Mouse (Mus musculus) gastrocnemius, postnatal 10 days (tissue): Measurements from ENCODE around the gene Cdkal1. TPM values are rescaled to one million over a fixed set of nuclear protein-coding genes. Genes with fewer than 3 reads are reported as not detected.

Experiments used
- DNase-seq: peaks from one replicate; pipeline ENCODE4 v3.0.0; 2021; ENCODE audit warnings: mixed read lengths
- long read RNA-seq, 2 experiments: library from polyadenylated mRNA; stranded (forward); transcript quantifications; one replicate each; pipeline ENCODE4 v2.0.0; 2021
- total RNA-seq, 2 experiments: library from RNA; stranded (reverse); gene quantifications; 2 replicates each; pipeline ENCODE4 v1.2.3; 2021

Gene Cdkal1
- 10 to 100 TPM; 28.5 to 29.4 TPM for total RNA-seq
- long read RNA-seq, experiment 1, transcript Cdkal1-201 (16 exons, 2,629 nt), result major isoform, 27 of 35 reads
- long read RNA-seq, experiment 1, partial matches to known transcripts, result 1 of 35 reads
- long read RNA-seq, experiment 1, other reads (novel, unspliced or antisense), result 7 of 35 reads
- long read RNA-seq, experiment 2, transcript Cdkal1-201 (16 exons, 2,629 nt), result major isoform, 32 of 42 reads
- long read RNA-seq, experiment 2, partial matches to known transcripts, result 4 of 42 reads
- long read RNA-seq, experiment 2, other reads (novel, unspliced or antisense), result 6 of 42 reads

GRCm38 (mm10) chr13:29855281-29856031, at the start of gene Cdkal1:
TSS of gene Cdkal1 (minus strand) at chr13:29855674.
- peak; percentile 86 for DNase-seq

GRCm38 (mm10) chr13:29903341-29903740, 47.9 kb upstream of the Cdkal1 start:
- no peak for DNase-seq

- DNase-seq, result no peak
Observed at GRCm38 (mm10) chr13:29902676-29903075, 47.2 kb upstream of the Cdkal1 start.

- DNase-seq, result no peak
Observed at GRCm38 (mm10) chr13:29901641-29902040, 46.2 kb upstream of the Cdkal1 start.

GRCm38 (mm10) chr13:29866780-29867179, 11.3 kb upstream of the Cdkal1 start:
- DNase-seq, result no peak

DNA sequence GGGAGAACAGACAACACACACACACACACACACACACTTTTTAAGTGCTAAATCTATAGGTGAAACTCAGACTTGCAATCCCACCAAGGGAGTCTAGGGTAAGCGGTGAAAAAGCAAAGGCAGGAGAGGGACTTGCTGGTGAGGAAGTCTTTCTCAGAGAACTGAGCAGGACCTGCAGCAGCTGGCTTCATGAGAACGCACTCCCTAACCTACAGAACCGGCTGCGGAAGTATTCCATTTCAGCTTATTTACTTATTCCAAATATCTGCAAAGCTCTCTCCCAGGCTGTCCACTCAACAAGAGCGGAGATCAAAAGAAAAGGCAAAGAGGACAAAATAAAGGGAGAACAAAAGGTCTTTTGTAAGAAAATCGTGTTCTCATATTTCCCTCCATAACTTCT, 8.9 kb upstream of the Cdkal1 start:
- no peak for DNase-seq

GRCm38 (mm10) chr13:29860087-29860486, 4.6 kb upstream of the Cdkal1 start:
- no peak for DNase-seq

DNA sequence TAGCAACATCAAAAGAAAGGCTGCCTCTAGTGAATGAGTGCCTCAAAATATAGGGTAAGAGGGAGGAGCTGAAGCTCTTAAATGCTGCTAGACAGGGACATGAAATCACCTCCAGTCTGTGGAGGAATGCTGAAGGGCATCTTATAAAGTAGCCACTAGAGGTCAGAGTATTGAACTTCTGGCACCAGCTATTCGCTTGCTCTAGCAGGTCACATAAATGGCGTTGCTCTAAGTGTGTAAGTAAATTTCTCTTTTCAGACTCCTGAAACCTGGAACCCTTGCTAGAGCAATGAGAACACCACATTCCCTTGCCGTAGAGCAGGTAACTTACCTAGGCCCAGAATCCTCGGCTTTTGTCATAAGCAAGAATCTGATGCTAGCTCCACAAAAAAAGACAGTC, 2.0 kb upstream of the Cdkal1 start:
- no peak for DNase-seq

GRCm38 (mm10) chr13:29854876-29855275, 598 bp downstream of the Cdkal1 start:
- no peak for DNase-seq

DNA sequence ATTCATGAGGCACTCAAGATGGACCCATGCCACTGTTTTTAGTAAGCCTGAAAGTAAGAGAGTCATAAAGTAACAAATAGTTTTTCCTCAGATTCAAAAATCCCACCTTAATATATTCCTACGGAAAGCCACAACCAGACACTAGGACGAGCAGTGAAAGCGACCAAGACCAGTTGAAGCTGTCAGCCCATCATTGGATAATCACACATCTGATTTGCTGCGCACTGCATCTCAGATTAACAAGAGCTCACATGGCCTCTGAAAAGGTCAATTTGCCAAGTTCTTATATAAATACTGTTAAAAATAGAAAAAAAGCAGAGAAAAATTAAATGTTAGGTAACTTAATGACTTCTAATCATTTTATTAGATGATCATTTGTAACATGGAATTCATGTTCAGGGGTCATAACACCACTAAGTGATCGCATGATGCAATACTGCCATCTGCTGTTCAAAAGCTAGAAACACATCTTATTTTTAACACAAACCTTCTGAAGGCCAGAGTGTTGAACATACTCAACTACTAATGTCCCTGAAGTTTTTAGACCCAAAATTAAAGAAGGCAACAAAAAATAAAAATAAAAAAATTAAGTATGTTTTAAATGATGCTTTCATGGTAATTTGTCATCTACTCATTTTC, 16.9 kb downstream of the Cdkal1 start:
- DNase-seq, result no peak

- DNase-seq, result peak; percentile 13
Observed at GRCm38 (mm10) chr13:29835170-29835569, 20.3 kb downstream of the Cdkal1 start.

DNA sequence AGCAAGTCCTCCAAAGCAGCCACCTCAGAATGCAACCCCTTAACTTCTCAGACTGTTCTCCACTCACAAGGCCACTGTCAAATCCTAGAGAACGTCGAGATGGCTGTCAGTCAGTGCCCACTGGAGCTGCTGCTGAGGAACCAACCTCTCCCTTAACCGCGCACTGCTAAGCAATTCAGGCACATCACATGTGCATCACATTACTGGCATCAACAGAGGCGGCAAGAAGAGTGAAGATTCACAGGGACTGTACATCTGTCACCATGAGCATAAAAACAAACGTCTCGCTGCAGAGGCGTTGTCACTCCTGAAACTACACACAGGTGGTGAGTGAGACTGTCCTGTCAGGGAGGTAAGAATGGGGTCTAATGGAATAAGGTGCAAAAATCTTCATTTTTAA, 21.7 kb downstream of the Cdkal1 start:
- no peak for DNase-seq

DNA sequence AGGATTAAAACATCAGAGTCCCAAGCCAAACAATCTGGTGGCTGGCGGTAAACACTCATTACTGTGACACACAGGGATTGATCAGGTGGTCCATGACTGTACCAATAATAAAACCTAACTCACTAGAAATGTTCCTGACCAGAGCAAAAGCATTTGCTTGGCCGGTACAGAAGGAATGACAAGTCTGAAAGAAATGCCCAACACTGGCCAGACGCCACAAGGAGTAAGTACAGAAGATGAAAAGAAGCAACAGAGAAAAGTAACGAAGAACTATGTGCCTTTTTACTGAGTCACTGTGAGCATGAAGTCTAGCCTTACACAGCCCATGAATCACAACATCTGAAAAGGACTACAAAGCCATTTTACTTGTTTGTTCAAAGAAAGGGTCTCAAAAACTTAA, 24.3 kb downstream of the Cdkal1 start:
- DNase-seq, result no peak

DNA sequence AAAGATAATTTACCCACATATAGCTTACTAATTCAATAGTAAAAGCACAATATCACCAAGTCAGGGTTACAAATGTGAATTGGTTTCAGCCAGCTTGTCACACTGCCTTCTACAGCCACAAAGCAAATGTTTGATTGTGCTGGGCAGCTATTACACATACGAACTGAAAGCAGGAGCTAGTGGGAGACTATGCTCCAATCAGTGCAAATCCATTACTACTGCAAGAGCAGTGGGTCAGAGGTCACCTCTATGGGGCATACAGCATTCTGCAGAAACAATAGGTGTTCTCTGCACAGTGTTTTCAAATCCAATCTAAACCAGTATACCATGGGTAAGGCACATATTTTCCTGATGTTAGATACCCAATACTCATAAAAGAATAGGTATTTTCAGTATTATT, 27.4 kb downstream of the Cdkal1 start:
- DNase-seq, result no peak

- no peak for DNase-seq
Observed at GRCm38 (mm10) chr13:29826469-29826868, 29.0 kb downstream of the Cdkal1 start.

- DNase-seq, result no peak
Observed at GRCm38 (mm10) chr13:29826041-29826440, 29.4 kb downstream of the Cdkal1 start.

- no peak for DNase-seq
Observed at GRCm38 (mm10) chr13:29824797-29825196, 30.7 kb downstream of the Cdkal1 start.

DNA sequence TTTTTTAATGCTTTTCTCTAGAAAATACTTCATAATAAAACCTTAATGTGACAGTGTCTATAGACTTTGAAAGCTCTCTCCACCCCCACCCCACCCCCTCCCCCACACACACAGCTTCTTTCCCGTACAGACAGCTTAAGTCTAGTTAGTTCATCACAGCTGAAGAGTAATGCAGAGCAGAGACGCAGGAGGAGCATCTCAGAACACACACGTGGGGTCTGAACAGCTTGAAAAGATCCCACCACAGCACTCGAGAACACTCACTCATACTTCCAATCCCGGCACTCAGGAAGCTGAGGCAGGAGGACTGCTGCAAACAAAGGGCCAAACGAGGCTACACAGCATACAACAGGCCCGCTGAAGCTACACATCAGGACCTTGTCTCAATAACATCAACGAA, 31.1 kb downstream of the Cdkal1 start:
- DNase-seq, result no peak

DNA sequence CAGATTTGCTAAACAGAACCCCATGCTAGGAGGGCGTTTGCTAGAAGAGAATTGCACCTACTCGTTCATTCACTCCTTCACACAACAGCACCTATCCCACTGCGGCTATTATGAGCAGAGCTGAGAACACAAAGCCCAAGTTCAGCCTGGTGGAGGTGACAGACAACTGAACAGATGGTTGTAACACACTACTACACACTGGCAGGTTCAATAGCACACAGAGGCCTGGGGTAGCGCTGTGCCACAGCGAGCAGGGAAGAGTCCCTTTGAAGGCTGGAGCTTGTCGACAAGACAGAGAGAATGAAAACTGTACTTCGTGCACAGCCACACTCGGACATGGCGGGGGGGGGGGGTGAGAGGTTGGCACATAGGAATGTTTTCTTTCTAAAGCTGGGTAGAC, 31.6 kb downstream of the Cdkal1 start:
- no peak for DNase-seq

DNA sequence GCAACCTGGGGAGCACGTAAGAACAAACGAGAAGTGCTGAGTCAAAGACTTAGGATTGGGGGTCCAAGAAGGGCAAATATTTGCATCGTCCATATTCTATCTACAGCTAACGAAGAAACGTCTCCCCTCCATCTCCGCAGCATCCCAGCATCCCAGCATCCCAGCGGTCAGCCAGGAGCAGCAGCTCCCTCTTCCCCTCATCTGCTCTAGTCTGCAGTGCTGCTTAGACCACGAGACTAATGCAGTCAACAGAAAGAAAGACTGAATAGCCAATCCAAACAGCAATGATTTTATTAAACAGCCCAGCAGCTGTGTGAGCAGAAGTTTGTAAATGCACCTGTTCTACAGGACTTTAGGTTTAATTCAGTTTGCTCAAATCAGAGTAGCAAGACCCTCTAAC, 32.0 kb downstream of the Cdkal1 start:
- no peak for DNase-seq

DNA sequence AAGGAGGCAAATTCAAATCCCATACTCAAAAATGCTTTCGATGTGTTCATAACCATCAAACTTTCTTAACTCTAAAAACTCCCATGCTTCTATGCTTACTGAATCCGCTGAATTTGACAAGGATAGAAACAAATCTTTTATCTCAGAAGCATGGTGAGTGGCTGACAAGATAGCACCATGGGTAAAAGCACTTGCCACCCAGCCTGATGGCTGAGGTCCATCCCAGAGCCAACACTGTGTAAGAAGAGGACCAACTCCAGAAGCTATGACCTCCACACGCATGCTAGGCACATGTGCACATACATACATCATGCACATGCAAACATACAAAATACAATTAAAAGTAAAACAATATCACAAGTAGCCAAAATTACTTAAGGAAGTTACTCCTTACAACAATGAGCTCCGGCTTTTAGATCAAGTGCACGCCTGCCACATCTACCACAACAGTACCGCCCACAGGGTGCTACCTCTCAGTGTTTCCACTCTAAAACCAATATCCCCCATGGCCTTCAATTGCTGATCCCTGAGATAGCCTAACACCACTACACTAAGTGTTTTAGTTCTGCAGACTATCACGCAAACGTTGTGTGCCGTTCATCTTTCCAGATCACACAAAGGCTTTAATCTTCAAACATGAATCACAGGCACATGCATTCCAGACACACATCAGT, 35.4 kb downstream of the Cdkal1 start:
- DNase-seq, result no peak

DNA sequence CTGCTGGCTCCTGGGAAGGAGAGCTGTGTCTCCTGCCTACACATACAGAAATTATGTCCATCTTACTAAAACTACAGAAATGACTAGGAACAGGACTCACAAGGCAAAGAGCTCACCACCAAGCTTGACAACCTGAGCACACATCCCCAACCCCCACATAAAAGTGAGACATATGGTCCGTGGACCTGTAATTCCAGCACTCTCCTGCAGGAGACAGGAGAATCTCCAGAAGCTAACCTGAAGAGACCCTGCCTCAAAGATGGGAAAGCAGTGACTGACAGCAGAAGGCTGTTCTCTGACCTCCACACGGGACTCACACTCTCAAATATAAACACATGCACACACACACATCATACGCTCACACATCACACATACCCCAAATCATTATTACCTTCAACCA, 36.3 kb downstream of the Cdkal1 start:
- no peak for DNase-seq

- no peak for DNase-seq
Observed at GRCm38 (mm10) chr13:29818314-29818713, 37.2 kb downstream of the Cdkal1 start.
